Mouse (Mus musculus) embryonic fibroblast, embryonic 13.5 days (primary cell): ENCODE measurements around the gene Gm45837.

ENCODE experiments used
- CTCF ChIP-seq: IDR thresholded peaks from 2 replicates; pipeline ENCODE4 v1.5.1; 2011; ENCODE audit warnings: mild to moderate bottlenecking, control low read depth, low read length, moderate library complexity, borderline replicate concordance; ENCODE audit not compliant: insufficient read depth
- POLR2A ChIP-seq: IDR thresholded peaks from 2 replicates; pipeline ENCODE4 v1.6.1; 2011; ENCODE audit warnings: low read depth, mild to moderate bottlenecking, control low read depth, low read length, moderate library complexity

- TF ChIP-seq CTCF, result no peak
- TF ChIP-seq POLR2A, result no peak
These were observed 16.1 kb upstream of the Gm45837 start for GRCm38 (mm10) chr7:101394569-101394968.
